Mouse (Mus musculus) E14TG2a.4 (cell line): ENCODE results near the gene Cenpm.

Experiments
- H3K27me3 ChIP-seq: 2 replicates; pipeline ENCODE4 v1.6.1; 2014; ENCODE audit warnings: low read length, control low read depth; ENCODE audit not compliant: insufficient read depth
- H3K36me3 ChIP-seq: 2 replicates; pipeline ENCODE4 v1.6.1; 2014; ENCODE audit warnings: low read length, control low read depth; ENCODE audit not compliant: insufficient read depth
- H3K4me1 ChIP-seq: replicated peaks from 2 replicates; pipeline ENCODE4 v1.6.1; 2014; ENCODE audit warnings: low read depth, low read length, control low read depth
- H3K4me3 ChIP-seq: replicated peaks from 2 replicates; pipeline ENCODE4 v1.5.1; 2014; ENCODE audit warnings: mild to moderate bottlenecking, low read length
- H3K9me3 ChIP-seq: 2 replicates; pipeline ENCODE4 v1.6.1; 2014; ENCODE audit warnings: low read length, control low read depth
- CTCF ChIP-seq: conservative IDR thresholded peaks from 2 replicates; pipeline ENCODE4 v1.5.1; 2014; ENCODE audit warnings: low read length
- NANOG ChIP-seq: IDR thresholded peaks from 2 replicates; pipeline ENCODE4 v1.6.1; 2014; ENCODE audit warnings: borderline replicate concordance, low read length, mixed read lengths
- POU5F1 ChIP-seq: IDR thresholded peaks from 2 replicates; pipeline ENCODE4 v1.6.1; 2014; ENCODE audit warnings: low read length, borderline replicate concordance

Cenpm gene

GRCm38 (mm10) chr15:82215332-82216046 is 29.1 kb downstream of the Cenpm start:
- no peaks in the 10 kb centered on the region for H3K9me3 ChIP-seq
- peaks cover 67% of the 10 kb centered on the region for H3K27me3 ChIP-seq
- H3K4me3 ChIP-seq = peak overlapping the region; percentile 59
- peaks cover 78% of the 10 kb centered on the region for H3K4me1 ChIP-seq
- H3K36me3 ChIP-seq = peaks cover 3% of the 10 kb centered on the region; the same call in 1 of the 2 replicates
- no peak for TF ChIP-seq NANOG
- no peak for TF ChIP-seq POU5F1
- no peak for TF ChIP-seq CTCF

DNA sequence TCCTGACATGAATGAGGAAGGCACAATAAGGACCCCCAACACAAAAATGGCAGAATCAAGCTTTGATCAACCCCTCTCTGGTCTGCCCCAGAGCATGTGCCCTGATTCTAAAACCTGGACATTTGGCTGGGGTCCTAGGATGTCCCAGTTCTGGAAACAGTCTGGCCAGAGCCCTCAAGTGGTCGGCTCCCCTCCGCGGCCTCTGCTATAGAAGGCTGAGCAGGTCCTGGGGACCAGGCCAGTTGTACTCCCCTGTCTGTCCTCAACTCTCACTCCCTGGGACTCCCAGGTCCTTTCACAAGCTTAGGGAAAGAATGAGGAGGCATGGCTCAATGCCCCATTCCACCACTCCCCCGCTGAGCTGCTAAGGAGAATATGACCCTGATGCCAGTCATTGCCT is 31.3 kb downstream of the Cenpm start:
- Histone ChIP-seq H3K9me3 (no peaks in the 10 kb centered on the region), H3K4me3 (peak overlapping the region; percentile 41), H3K4me1 (peaks cover 66% of the 10 kb centered on the region), H3K27me3 (peaks cover 88% of the 10 kb centered on the region), H3K36me3 (peaks cover 7% of the 10 kb centered on the region; the same call in 1 of the 2 replicates)
- no peak for TF ChIP-seq CTCF
- TF ChIP-seq POU5F1 = no peak
- no peak for TF ChIP-seq NANOG

- peaks cover 93% of the 10 kb centered on the region for H3K27me3 ChIP-seq
- H3K4me3 ChIP-seq = peak within 1 kb of the TSS; percentile 81
- H3K4me1 ChIP-seq = peaks cover 66% of the 10 kb centered on the region
- TF ChIP-seq POU5F1 = no peak
- no peak for TF ChIP-seq NANOG
- no peak for TF ChIP-seq CTCF
- H3K9me3 ChIP-seq = no peaks in the 10 kb centered on the region
- H3K36me3 ChIP-seq = peaks cover 7% of the 10 kb centered on the region; the same call in 1 of the 2 replicates
Observed at GRCm38 (mm10) chr15:82212752-82213063, 31.8 kb downstream of the Cenpm start, which contains the start of gene Shisa8. TSS of gene Shisa8 (minus strand) at chr15:82212815.

- H3K36me3 ChIP-seq = peaks cover 7% of the 10 kb centered on the region; the same call in 1 of the 2 replicates
- H3K4me3 ChIP-seq = peak overlapping the region; percentile 81
- H3K4me1 ChIP-seq = peaks cover 65% of the 10 kb centered on the region
- TF ChIP-seq CTCF (no peak), NANOG (no peak), POU5F1 (no peak)
- H3K9me3 ChIP-seq = no peaks in the 10 kb centered on the region
- peaks cover 96% of the 10 kb centered on the region for H3K27me3 ChIP-seq
Observed at GRCm38 (mm10) chr15:82211911-82212751, 32.4 kb downstream of the Cenpm start.

- peak overlapping the region; percentile 81 for H3K4me3 ChIP-seq
- H3K4me1 ChIP-seq = peaks cover 64% of the 10 kb centered on the region
- H3K27me3 ChIP-seq = peaks cover 95% of the 10 kb centered on the region
- no peaks in the 10 kb centered on the region for H3K9me3 ChIP-seq
- H3K36me3 ChIP-seq = peaks cover 12% of the 10 kb centered on the region
- TF ChIP-seq POU5F1 = no peak
- no peak for TF ChIP-seq NANOG
- no peak for TF ChIP-seq CTCF
Observed at GRCm38 (mm10) chr15:82211281-82211680, 33.3 kb downstream of the Cenpm start.

DNA sequence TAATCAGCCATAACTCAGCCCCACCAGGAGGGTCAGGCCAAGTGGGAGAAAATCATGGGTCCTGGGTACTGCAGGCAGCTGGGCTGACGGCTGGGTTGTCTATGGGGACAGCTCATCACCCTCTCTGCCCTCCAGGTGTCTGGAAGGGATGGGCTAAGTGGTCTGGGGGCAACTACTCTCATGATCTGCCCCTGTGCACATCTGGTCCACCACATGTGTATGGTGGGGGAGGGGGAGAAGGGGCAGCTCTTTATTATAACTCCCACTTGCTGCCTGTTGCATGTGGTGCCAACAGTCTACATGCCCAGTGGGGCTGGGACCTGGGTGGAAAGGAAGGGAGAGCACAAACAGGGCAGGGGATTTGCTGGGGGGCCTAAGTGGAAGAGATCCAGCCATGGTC is 33.7 kb downstream of the Cenpm start:
- TF ChIP-seq CTCF = no peak
- no peak for TF ChIP-seq POU5F1
- TF ChIP-seq NANOG = no peak
- no peak overlapping the region for H3K4me3 ChIP-seq
- peaks cover 90% of the 10 kb centered on the region for H3K27me3 ChIP-seq
- H3K4me1 ChIP-seq = peaks cover 64% of the 10 kb centered on the region
- H3K36me3 ChIP-seq = peaks cover 16% of the 10 kb centered on the region
- H3K9me3 ChIP-seq = no peaks in the 10 kb centered on the region

GRCm38 (mm10) chr15:82209295-82210050 is 35.1 kb downstream of the Cenpm start:
- Histone ChIP-seq H3K36me3 (peaks cover 30% of the 10 kb centered on the region), H3K9me3 (no peaks in the 10 kb centered on the region), H3K4me1 (peaks cover 65% of the 10 kb centered on the region), H3K27me3 (peaks cover 77% of the 10 kb centered on the region), H3K4me3 (no peak overlapping the region)
- TF ChIP-seq NANOG = no peak
- TF ChIP-seq POU5F1 = no peak
- no peak for TF ChIP-seq CTCF

DNA sequence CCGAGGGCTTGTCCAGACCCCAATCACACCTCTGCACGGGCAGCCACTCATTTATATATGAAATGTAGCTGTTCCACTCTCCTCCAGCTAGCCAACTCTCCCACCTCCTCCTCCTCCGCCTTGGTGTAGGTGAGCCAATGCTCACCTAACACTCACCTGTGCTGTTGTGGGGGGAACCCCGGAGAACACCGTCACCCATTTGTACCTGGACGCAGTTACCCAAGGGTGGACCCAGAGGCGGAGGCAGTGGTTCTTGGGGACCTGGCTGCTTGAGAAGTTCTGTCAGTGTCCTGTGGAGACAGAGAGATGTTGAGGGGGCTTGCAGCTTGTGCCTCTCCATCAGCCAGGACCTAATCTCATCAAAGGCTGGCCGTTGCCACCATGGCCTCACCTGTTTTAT is 36.2 kb downstream of the Cenpm start:
- Histone ChIP-seq H3K4me3 (no peak overlapping the region), H3K27me3 (peaks cover 67% of the 10 kb centered on the region), H3K9me3 (no peaks in the 10 kb centered on the region), H3K4me1 (peaks cover 74% of the 10 kb centered on the region), H3K36me3 (peaks cover 41% of the 10 kb centered on the region)
- TF ChIP-seq POU5F1 (no peak), CTCF (no peak)
